Mouse (Mus musculus): ENCODE measurements around the gene D17H6S53E.

GRCm38 (mm10) chr17:35152121-35152520 lies 25.9 kb downstream of the D17H6S53E start:
- no peak for TF ChIP-seq CTCF (IDR thresholded peaks at IDR 0.05; ENCODE audit: control insufficient read depth, insufficient read depth, insufficient read length)
- no peak for TF ChIP-seq USF1 (IDR thresholded peaks at IDR 0.05; ENCODE audit: low read depth)
- TF ChIP-seq CEBPB (IDR thresholded peaks at IDR 0.05; ENCODE audit: low read depth) = no peak
